Mouse (Mus musculus) olfactory bulb, adult 2 months (tissue): ENCODE data around the gene Dda1.

ENCODE experiments used
- CTCF ChIP-seq: fragments of 200-500 bp; IDR thresholded peaks from 2 replicates; pipeline ENCODE4 v1.5.1; 2012; ENCODE audit warnings: low read depth, mild to moderate bottlenecking, low read length, moderate library complexity; ENCODE audit not compliant: insufficient read depth
- POLR2A ChIP-seq: fragments of 200-500 bp; IDR thresholded peaks from 2 replicates; pipeline ENCODE4 v1.6.1; 2012; ENCODE audit warnings: mild to moderate bottlenecking, low read depth, low read length, moderate library complexity; ENCODE audit not compliant: insufficient read depth

- TF ChIP-seq CTCF (no peak), POLR2A (no peak)
Measured at GRCm38 (mm10) chr8:71516786-71517185, 47.8 kb downstream of the Dda1 start.
